9 mouse cellular contexts compared by ENCODE assay signal in genomic region chr6:95651391-95651876, GRCm38 (mm10).
DNase-seq lines count a peak whose midpoint lies in the region; ATAC-seq and TF ChIP-seq lines count a peak whose summit lies in the region.
"Had no signal": no experiment of that assay in that cellular context is flagged by ENCODE, and none has a peak within 500 bp of the region (broad histone marks: within the 10 kb centered on the region; RNA-seq: fewer than 3 reads in every experiment).

No protein-coding gene starts in this region.

- 31% methylated on average over 6 of the region's 6 CpGs for WGBS in intestine, embryonic 14.5 days
- 49% methylated on average over 6 of the region's 6 CpGs for WGBS in intestine, postnatal 0 days
- 24% methylated on average over 6 of the region's 6 CpGs for WGBS in hindbrain, embryonic 12.5 days

- H3K9me3 ChIP-seq in intestine, embryonic 14.5 days (ENCODE audit: control insufficient read depth, low read length) = no peaks in the 10 kb centered on the region
- no peaks in the 10 kb centered on the region for H3K9me3 ChIP-seq in intestine, postnatal 0 days (ENCODE audit: control insufficient read depth)
- H3K9me3 ChIP-seq in hindbrain, embryonic 12.5 days (replicated peaks) = no peaks in the 10 kb centered on the region

- no peaks in the 10 kb centered on the region for H3K79me2 ChIP-seq in myocyte (ENCODE audit: control insufficient read depth, insufficient read depth)

- TF ChIP-seq CTCF in intestine, postnatal 0 days (IDR thresholded peaks at IDR 0.05; ENCODE audit: low read depth) = no peak
- no peak for TF ChIP-seq CTCF in brain, embryonic 14.5 days (IDR thresholded peaks at IDR 0.05; ENCODE audit: borderline replicate concordance, extremely low read depth, insufficient read depth, insufficient read length)

- peaks cover 14% of the 10 kb centered on the region for H3K4me1 ChIP-seq in intestine, embryonic 14.5 days (replicated peaks; ENCODE audit: control insufficient read depth, insufficient read depth, low read length)
- H3K4me1 ChIP-seq in intestine, postnatal 0 days (replicated peaks; ENCODE audit: control insufficient read depth, insufficient read depth, low read length) = no peaks in the 10 kb centered on the region
- peaks cover 12% of the 10 kb centered on the region for H3K4me1 ChIP-seq in hindbrain, embryonic 12.5 days

- no peak for ATAC-seq in intestine, embryonic 14.5 days (replicated peaks; ENCODE audit: low FRiP score, low TSS enrichment, low read depth)
- ATAC-seq in intestine, postnatal 0 days = no peak
- ATAC-seq in hindbrain, embryonic 12.5 days (ENCODE audit: low FRiP score) = peak; percentile 76

- no peak overlapping the region for H3K4me3 ChIP-seq in intestine, embryonic 14.5 days (ENCODE audit: low read depth, low read length)
- H3K4me3 ChIP-seq in intestine, postnatal 0 days (ENCODE audit: low read depth, low read length) = no peak overlapping the region
- H3K4me3 ChIP-seq in hindbrain, embryonic 12.5 days = no peak overlapping the region
- no peak overlapping the region for H3K4me3 ChIP-seq in myocyte

- H3K9ac ChIP-seq in intestine, embryonic 14.5 days (ENCODE audit: low read length) = no peak overlapping the region
- no peak overlapping the region for H3K9ac ChIP-seq in intestine, postnatal 0 days (ENCODE audit: low read depth, low read length)
- no peak overlapping the region for H3K9ac ChIP-seq in hindbrain, embryonic 12.5 days

- TF ChIP-seq POLR2A in brain, embryonic 14.5 days (IDR thresholded peaks at IDR 0.05; ENCODE audit: borderline replicate concordance, extremely low read depth, insufficient read depth, insufficient read length, poor library complexity, severe bottlenecking) = no peak
- no peak for TF ChIP-seq POLR2A in myocyte (IDR thresholded peaks at IDR 0.05; ENCODE audit: insufficient read length, low read depth)

- H3K27me3 ChIP-seq in intestine, embryonic 14.5 days (replicated peaks; ENCODE audit: control insufficient read depth, insufficient read depth, low read length) = no peaks in the 10 kb centered on the region
- H3K27me3 ChIP-seq in intestine, postnatal 0 days (replicated peaks; ENCODE audit: control insufficient read depth, insufficient read depth, low read length) = no peaks in the 10 kb centered on the region
- H3K27me3 ChIP-seq in hindbrain, embryonic 12.5 days = no peaks in the 10 kb centered on the region
- H3K27me3 ChIP-seq in myocyte (ENCODE audit: control insufficient read depth, insufficient read depth, insufficient read length) = no peaks in the 10 kb centered on the region
- H3K27me3 ChIP-seq: CH12.LX had no signal

- peaks cover 6% of the 10 kb centered on the region; the same call in 1 of the 2 replicates for H3K36me3 ChIP-seq in intestine, embryonic 14.5 days (ENCODE audit: control insufficient read depth, insufficient read depth, low read length)
- H3K36me3 ChIP-seq in intestine, postnatal 0 days (ENCODE audit: control insufficient read depth, insufficient read depth) = 0 out of 2 replicates have a peak, but pooled peaks cover 3% of the 10 kb centered on the region
- H3K36me3 ChIP-seq in hindbrain, embryonic 12.5 days = no peaks in the 10 kb centered on the region
- no peaks in the 10 kb centered on the region for H3K36me3 ChIP-seq in myocyte (ENCODE audit: control insufficient read depth, insufficient read depth)

- H3ac ChIP-seq in myocyte (ENCODE audit: control insufficient read depth, insufficient read length) = no peak overlapping the region

- peak overlapping the region; percentile 14; the same call in 1 of the 2 replicates for H3K27ac ChIP-seq in intestine, embryonic 14.5 days (ENCODE audit: low read depth)
- H3K27ac ChIP-seq in intestine, postnatal 0 days (ENCODE audit: low read depth, low read length) = no peak overlapping the region
- H3K27ac ChIP-seq in hindbrain, embryonic 12.5 days = 0 out of 2 replicates have a peak overlapping the region, but pooled peaks have one; percentile 23

- no peak overlapping the region for H3K4me2 ChIP-seq in intestine, embryonic 14.5 days (ENCODE audit: low read length)
- H3K4me2 ChIP-seq in intestine, postnatal 0 days (replicated peaks; ENCODE audit: low read depth) = no peak overlapping the region
- H3K4me2 ChIP-seq in hindbrain, embryonic 12.5 days (replicated peaks) = no peak overlapping the region
- H3K4me2 ChIP-seq in myocyte (ENCODE audit: low read depth) = no peak overlapping the region

- DNase-seq in intestine, embryonic 14.5 days (ENCODE audit: low spot score) = no peak
- DNase-seq in brain, embryonic 14.5 days (ENCODE audit: low read depth) = peak; percentile 88
- no peak for DNase-seq in frontal cortex, postnatal 10 days (ENCODE audit: low spot score in 2 of 2)
- DNase-seq in layer of hippocampus, postnatal 36 days = no peak
- no peak for DNase-seq in c-Kit-positive CD71-positive TER-119-positive erythroid progenitor cells, embryonic 14.5 days (ENCODE audit: low spot score)

TF ChIP-seq in myocyte, 11 proteins besides CTCF, POLR2A, EP300 and RAD21:
- TF ChIP-seq SRF (IDR thresholded peaks at IDR 0.05; ENCODE audit: control insufficient read depth, insufficient read length, low read depth) (no peak), MYOD1 (IDR thresholded peaks at IDR 0.05; ENCODE audit: control insufficient read depth in 1 of 3, insufficient read length in 2 of 3, low read depth in 2 of 3) (peak in 2 of 3 experiments; percentile 26 to 37)
